Mouse (Mus musculus) right cerebral cortex, adult 18-20 months (tissue): ENCODE data around the gene Setd7.
"Not testable (repeated sequence)": the region's sequence is repeated elsewhere in the genome, so short reads cannot be mapped to it uniquely, and the experiment has no call there.

Experiments
- DNase-seq: peaks from one replicate; pipeline ENCODE4 v3.0.0; 2022; ENCODE audit warnings: mixed read lengths

The Setd7 gene

GRCm38 (mm10) chr3:51560511-51561108 is at the start of gene Setd7:
Gene Setd7 (minus strand): TSS chr3:51560879.
- peak; percentile 81 for DNase-seq

DNA sequence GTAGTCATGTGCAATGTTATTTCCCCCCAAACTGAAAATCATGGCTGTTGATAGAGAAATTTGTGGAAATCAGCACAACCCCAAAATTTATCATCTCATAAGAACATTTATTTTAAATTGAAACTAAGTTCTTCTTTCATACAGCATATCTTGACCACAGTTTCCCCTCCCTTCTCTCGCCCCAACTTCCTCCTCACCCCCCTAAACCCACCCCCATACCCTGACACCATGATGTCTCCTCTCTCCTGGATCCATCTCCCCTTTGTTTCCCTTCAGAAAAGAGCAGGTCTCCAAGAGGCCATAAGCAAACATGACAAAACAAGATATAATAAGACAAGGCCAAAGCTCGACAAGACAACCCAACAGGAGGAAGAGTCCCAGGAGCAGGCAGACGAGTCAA is 43.8 kb upstream of the Setd7 start:
- DNase-seq = no peak

DNA sequence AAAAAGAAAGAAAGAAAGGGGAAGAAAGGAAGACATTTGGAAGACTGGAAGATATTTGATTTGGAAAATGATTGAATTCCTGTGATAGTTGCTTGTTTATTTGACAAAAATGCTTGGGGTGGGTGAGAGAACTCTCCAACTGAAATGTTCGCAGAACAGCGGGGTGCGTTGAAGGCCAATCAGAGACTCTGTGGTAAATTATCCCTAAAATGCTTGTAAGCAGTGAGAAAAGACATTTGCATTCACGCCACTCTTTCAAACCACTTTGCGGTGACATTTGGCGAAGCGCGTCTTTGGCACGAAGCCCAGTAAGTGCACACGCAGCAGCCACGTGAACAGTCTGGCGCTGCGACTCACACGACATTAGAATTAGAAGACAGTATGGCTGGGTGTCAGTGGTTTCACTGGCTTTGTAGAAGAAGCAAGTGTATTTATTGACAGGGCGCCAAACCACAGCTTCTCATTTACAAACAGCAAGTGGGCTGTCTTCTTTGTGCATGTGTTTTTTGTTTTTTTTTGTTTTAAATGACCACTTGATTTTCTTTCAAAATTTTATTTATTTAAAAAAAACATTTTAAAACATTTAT is 43.1 kb upstream of the Setd7 start:
- peak; percentile 70 for DNase-seq

- no peak for DNase-seq
Observed at GRCm38 (mm10) chr3:51601461-51601860, 40.8 kb upstream of the Setd7 start.

DNA sequence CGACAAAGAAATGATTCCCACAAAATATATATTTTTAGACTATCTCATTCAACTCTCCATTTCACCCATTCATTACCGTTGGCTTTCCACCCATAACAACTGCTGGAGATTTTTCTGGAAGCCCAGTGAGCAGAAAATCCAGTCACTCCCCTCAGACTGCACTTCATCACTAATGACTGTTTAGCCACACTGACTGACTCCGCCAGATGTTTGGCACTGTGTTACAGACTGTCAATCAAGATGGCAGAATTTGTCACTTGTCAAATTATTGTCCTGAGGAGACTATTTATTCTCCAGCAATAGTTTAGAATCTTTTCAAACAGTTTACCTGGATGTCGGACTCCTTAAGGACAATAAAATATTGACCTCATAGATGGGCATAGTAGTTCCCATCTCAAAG is 40.0 kb upstream of the Setd7 start:
- no peak for DNase-seq

- no peak for DNase-seq
Observed at GRCm38 (mm10) chr3:51599057-51599630, 38.5 kb upstream of the Setd7 start.

DNA sequence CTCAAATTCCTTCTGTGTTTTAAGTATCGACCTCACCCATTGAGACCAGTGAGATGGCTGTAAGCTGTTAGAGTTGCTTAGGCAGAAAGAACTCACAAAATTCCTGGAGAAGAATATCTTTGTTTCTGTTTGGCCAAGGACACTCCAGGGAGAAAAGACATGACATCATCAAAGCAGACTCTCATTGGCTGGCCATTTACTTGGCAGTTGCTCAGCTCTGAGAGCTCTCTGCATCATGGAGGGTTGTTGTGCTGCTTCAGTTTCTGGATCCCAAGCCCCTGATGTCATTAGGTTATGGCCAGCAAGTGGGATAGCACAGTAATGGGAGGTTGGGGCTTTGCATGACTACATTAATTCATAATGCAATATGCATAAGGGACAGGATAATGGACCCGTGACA is 35.9 kb upstream of the Setd7 start:
- no peak for DNase-seq

DNA sequence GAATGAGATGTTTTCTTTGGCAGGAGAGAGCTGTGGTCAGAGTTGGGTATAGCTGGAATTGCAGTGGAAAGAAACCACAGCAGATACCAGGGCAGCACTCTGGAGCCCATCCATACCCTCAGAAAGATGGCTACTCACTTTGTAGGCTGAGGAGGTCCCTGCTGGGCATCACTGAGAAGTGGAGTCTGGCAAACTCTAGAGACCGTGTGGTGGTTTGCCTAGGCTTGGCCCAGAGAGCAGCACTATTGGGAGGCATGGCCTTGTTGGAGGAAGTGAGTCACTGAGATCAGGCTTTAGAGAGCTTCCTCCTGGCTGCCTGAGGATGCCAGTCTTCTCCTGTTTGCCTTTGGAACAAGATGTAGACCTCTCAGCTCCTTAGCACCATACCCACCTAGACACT is 32.8 kb upstream of the Setd7 start:
- no peak for DNase-seq

DNA sequence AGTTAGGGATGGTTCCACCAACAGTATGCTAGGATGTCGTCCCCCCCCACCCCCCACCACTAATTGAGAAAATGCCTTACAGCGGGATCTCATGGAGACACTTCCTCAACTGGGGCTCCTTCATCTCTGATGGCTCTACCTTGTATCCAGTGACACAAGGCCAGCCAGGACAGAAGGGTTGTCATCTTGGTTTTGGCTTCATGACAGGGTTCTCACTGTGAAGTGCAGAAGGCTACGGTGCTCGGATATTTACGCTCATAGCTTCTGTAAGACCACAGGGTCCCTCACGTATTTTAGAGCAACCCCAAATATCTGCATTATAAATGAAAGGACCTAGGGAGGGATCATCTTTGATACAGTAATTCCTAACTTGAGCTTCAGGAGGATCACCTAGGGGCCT is 30.9 kb upstream of the Setd7 start:
- DNase-seq = no peak

- no peak for DNase-seq
Observed at GRCm38 (mm10) chr3:51590207-51590892, 29.7 kb upstream of the Setd7 start.

DNA sequence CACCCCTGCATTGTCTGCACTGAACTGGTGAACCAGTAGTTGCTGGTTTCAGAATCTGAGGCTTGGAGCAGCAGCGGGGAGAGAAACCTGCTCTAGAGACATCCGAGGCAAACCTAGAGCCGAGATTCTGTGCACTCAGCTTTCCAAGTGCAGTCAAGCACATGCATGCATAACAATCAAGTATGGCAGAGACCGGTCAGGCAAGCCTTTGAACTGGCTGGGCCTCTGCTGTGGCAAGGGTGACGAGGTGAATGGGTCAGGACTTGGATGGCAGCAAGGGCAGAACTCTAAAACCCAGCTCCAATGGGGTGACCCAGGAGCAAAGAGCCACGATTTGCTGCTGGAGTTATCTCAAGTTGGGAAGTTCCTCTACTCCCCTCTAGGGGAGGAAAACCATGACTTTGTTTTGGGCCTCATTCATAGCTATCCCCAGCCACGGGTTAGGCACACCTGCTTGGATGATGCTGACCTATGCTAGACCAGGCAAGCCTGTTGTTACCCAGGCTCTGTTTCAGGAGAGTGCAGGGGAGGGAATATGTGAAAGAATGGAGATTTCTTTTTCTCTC is 27.1 kb upstream of the Setd7 start:
- DNase-seq = no peak

DNA sequence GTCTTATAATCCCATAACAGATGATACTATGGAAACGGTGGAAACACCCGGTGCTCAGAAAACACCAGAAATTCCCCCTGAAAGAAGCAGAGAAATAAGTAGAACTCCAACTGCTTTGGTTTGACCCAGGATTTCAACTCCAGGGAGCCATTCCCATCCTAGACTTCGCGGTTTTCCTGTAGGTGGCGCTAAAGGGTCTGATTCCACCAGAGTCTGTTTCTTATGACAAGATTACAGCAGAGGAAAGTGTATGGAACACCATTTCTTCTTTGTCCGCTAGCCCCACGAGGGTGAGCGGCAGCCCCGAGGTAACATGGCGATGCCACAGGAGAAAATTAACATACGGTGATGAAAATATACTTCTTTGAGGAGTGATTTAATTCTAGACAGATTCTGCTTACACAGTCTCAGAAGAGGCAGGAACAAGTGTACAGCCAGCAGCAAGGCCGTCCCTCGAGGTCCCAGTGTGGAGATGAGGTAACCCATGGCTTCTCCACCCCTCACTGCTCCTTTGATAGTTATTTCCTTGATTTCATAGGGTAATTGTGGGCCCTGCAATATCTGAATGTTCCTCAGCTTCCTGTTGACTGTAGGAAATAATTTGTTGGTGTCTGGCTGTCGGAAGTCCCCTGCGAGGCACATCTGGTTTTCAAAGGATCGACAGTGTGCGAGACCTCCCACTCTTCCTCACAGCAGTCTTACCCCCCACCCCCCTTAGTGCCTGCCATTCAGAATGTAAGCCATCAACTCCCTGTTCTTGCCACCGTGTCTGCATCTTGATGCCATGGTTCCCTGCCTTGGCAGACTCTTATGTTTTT is 23.1 kb upstream of the Setd7 start:
- peak; percentile 83 for DNase-seq

DNA sequence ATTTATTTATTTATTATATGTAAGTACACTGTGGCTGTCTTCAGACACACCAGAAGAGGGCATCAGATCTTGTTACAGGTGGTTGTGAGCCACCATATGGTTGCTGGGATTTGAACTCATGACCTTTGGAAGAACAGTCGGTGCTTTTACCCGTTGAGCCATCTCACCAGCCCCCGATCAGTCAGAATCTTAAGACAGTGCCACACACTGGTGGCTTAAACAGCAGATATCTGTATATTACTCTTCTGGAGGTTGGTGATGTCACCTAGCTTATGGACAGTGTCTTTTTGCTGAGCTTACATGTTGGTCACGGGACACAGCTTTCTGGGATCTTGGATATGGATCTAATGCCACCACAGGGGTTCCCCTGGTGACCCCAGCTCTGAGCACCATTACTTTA is 18.6 kb upstream of the Setd7 start:
- DNase-seq = not testable (repeated sequence)

- no peak for DNase-seq
Observed at GRCm38 (mm10) chr3:51577816-51578749, 17.4 kb upstream of the Setd7 start.

GRCm38 (mm10) chr3:51577359-51577758 is 16.7 kb upstream of the Setd7 start:
- no peak for DNase-seq

DNA sequence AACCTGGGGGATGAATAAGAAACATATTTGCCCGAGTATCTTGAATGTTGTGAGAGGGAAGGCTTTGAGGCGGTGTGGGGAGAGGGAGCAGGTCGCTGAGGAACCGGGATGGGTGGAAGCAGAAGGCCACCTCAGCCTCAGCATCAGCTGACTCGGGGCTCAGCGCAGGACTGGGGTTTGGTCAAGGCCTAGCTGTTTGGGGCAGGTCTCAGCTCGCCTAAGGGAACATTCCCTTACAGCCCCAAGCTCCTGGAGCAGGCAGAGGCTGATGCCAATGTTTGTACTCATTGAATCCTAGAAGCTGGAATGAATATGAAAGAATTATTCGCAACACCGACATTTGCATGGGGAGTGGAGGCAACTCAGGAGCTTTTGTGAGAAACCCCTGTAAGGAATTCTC is 13.2 kb upstream of the Setd7 start:
- DNase-seq = no peak

- DNase-seq = no peak
Observed at GRCm38 (mm10) chr3:51570200-51570599, 9.5 kb upstream of the Setd7 start.

- no peak for DNase-seq
Observed at GRCm38 (mm10) chr3:51561993-51562385, 1.3 kb upstream of the Setd7 start.

- DNase-seq = peak; percentile 71
Observed at GRCm38 (mm10) chr3:51561109-51561992, 672 bp upstream of the Setd7 start.

- DNase-seq = peak; percentile 82
Observed at GRCm38 (mm10) chr3:51559594-51560450, 857 bp downstream of the Setd7 start.
